ENCODE assay signal across 11 mouse cellular contexts in genomic region chr10:93011085-93011484, GRCm38 (mm10).
"Had no signal": no experiment of that assay in that cellular context is flagged by ENCODE, and none has a peak within 500 bp of the region (broad histone marks: within the 10 kb centered on the region; RNA-seq: fewer than 3 reads in every experiment).

No protein-coding gene starts in this region.

- H3K9ac ChIP-seq: kidney, embryonic 15.5 days; limb, embryonic 13.5 days; liver, embryonic 14.5 days; neural tube, embryonic 13.5 days had no signal

- H3K27me3 ChIP-seq: kidney, embryonic 15.5 days; limb, embryonic 13.5 days; neural tube, embryonic 13.5 days had no signal

- H3K4me1 ChIP-seq: kidney, embryonic 15.5 days; limb, embryonic 13.5 days had no signal

- H3K36me3 ChIP-seq: kidney, embryonic 15.5 days; limb, embryonic 13.5 days; neural tube, embryonic 13.5 days had no signal

- H3K27ac ChIP-seq: kidney, embryonic 15.5 days; limb, embryonic 13.5 days; liver, embryonic 14.5 days; neural tube, embryonic 13.5 days had no signal

- H3K4me3 ChIP-seq: kidney, embryonic 15.5 days; limb, embryonic 13.5 days; neural tube, embryonic 13.5 days had no signal

- H3K4me2 ChIP-seq: kidney, embryonic 15.5 days; limb, embryonic 13.5 days; neural tube, embryonic 13.5 days had no signal

- H3K9me3 ChIP-seq: kidney, embryonic 15.5 days had no signal

- DNase-seq: kidney, postnatal 14 days; left cerebral cortex, postnatal 4 days; lung, adult 18-20 months; right cerebral cortex, postnatal 4 days; spleen, adult 18-20 months; thymus, adult 18-20 months; thymus, postnatal 14 days had no signal
